Mouse (Mus musculus): ENCODE results near the gene Acsf3.

GRCm38 (mm10) chr8:122844161-122844560, 68.9 kb downstream of the Acsf3 start:
- TF ChIP-seq UBTF (IDR thresholded peaks at IDR 0.05; ENCODE audit: low read depth, low read length) (no peak), USF1 (IDR thresholded peaks at IDR 0.05; ENCODE audit: low read depth, low read length) (no peak), POLR2A (IDR thresholded peaks at IDR 0.05; ENCODE audit: low read depth, low read length) (no peak), ZC3H11A (IDR thresholded peaks at IDR 0.05; ENCODE audit: low read depth, low read length) (no peak), ZKSCAN1 (IDR thresholded peaks at IDR 0.05; ENCODE audit: borderline replicate concordance, low read depth, low read length) (no peak), GABPA (IDR thresholded peaks at IDR 0.05; ENCODE audit: insufficient replicate concordance, low read depth, low read length) (no peak), ETS1 (conservative IDR thresholded peaks at IDR 0.05; ENCODE audit: low read depth, low read length) (no peak), MAZ (IDR thresholded peaks at IDR 0.05; ENCODE audit: low read depth, low read length) (no peak), IRF4 (IDR thresholded peaks at IDR 0.05; ENCODE audit: low read depth, low read length) (no peak), NELFE (IDR thresholded peaks at IDR 0.05; ENCODE audit: low read depth, low read length) (no peak), CTCF (conservative IDR thresholded peaks at IDR 0.05 in 1 of 2, IDR thresholded peaks at IDR 0.05 in 1 of 2; ENCODE audit: low read depth in 2 of 2, low read length in 2 of 2) (no peak)

All from CH12.LX (cell line).